Mouse (Mus musculus) forebrain, embryonic 15.5 days (tissue): Measurements from ENCODE around the gene Trub1. TPM values are rescaled to one million over a fixed set of nuclear protein-coding genes. Genes with fewer than 3 reads are reported as not detected.

Experiments used
- ATAC-seq: fragments of 200-750 bp; cut with Nextera tagmentation; replicated peaks from 2 replicates; pipeline ENCODE4 v1.8.0; 2017; ENCODE audit warnings: mild to moderate bottlenecking, moderate TSS enrichment, moderate library complexity
- H3K27ac ChIP-seq: fragments of 300-500 bp; sonication (generic); replicated peaks from 2 replicates; pipeline ENCODE4 v1.5.1; 2015; ENCODE audit warnings: mild to moderate bottlenecking, inconsistent platforms
- H3K27me3 ChIP-seq: fragments of 300-500 bp; sonication (generic); 2 replicates; pipeline ENCODE4 v1.6.1; 2015; ENCODE audit warnings: inconsistent platforms
- H3K36me3 ChIP-seq: fragments of 300-500 bp; sonication (generic); 2 replicates; pipeline ENCODE4 v1.6.1; 2015; ENCODE audit warnings: mild to moderate bottlenecking, inconsistent platforms
- H3K4me1 ChIP-seq: fragments of 300-500 bp; sonication (generic); 2 replicates; pipeline ENCODE4 v1.6.1; 2015; ENCODE audit warnings: inconsistent platforms
- H3K4me2 ChIP-seq: fragments of 300-500 bp; sonication (generic); replicated peaks from 2 replicates; pipeline ENCODE4 v1.6.1; 2015; ENCODE audit warnings: mild to moderate bottlenecking, inconsistent platforms
- H3K4me3 ChIP-seq: fragments of 300-500 bp; sonication (generic); 2 replicates; pipeline ENCODE4 v1.5.1; 2015; ENCODE audit warnings: mild to moderate bottlenecking, inconsistent platforms
- H3K9ac ChIP-seq: fragments of 300-500 bp; sonication (generic); replicated peaks from 2 replicates; pipeline ENCODE4 v1.6.1; 2015; ENCODE audit warnings: mild to moderate bottlenecking, inconsistent platforms
- H3K9me3 ChIP-seq: fragments of 300-500 bp; sonication (generic); 2 replicates; pipeline ENCODE4 v1.6.1; 2016; ENCODE audit warnings: inconsistent platforms
- WGBS: fragments of 180-500 bp; shearing (Covaris S2); methylation state at CpG from one replicate; pipeline ENCODE4 v1.1.7; 2015; ENCODE audit warnings: mixed read lengths; 5-methylcytosine and 5-hydroxymethylcytosine counted together
- polyA plus RNA-seq: library from polyadenylated mRNA; unstranded; fragments of >200 nt; fragmentation: Nextera tagmentation; extraction: Ambion mirVana; gene quantifications from 2 replicates; pipeline ENCODE4 v1.2.1, GENCODE M21; 2015

The Trub1 gene
- polyA plus RNA-seq, 1 experiment from 2014 or later = 16.3 TPM

DNA sequence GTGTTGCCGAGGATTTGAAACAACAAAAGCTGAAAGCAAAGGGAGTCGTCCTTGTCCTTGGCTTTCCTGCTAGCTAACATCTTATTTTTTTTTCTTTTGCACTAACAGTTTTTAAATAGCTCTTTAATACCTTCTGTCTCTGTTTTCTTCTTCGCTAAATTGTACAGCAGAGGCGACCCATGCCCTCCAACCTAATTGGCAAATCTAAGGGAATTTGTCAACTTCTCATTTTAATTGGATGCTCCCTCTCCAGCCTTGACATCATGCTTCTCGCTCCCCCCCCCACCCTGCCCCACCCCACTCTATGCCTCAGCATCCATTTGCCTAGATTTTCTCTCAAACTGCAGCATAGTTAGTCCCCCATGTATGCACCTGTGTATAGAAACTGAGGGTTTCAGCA is 83.8 kb downstream of the Trub1 start:
- H3K4me1 ChIP-seq = peaks cover 18% of the 10 kb centered on the region
- 15% methylated on average over 5 of the region's 5 CpGs for WGBS
- H3K4me2 ChIP-seq = no peak overlapping the region
- H3K9ac ChIP-seq = no peak overlapping the region
- peak; percentile 41; the same call in 1 of the 2 replicates for ATAC-seq
- H3K36me3 ChIP-seq = no peaks in the 10 kb centered on the region
- H3K27ac ChIP-seq = 0 out of 2 replicates have a peak overlapping the region, but pooled peaks have one; percentile 52
- no peaks in the 10 kb centered on the region for H3K27me3 ChIP-seq
- no peaks in the 10 kb centered on the region for H3K9me3 ChIP-seq
- H3K4me3 ChIP-seq = no peak overlapping the region

DNA sequence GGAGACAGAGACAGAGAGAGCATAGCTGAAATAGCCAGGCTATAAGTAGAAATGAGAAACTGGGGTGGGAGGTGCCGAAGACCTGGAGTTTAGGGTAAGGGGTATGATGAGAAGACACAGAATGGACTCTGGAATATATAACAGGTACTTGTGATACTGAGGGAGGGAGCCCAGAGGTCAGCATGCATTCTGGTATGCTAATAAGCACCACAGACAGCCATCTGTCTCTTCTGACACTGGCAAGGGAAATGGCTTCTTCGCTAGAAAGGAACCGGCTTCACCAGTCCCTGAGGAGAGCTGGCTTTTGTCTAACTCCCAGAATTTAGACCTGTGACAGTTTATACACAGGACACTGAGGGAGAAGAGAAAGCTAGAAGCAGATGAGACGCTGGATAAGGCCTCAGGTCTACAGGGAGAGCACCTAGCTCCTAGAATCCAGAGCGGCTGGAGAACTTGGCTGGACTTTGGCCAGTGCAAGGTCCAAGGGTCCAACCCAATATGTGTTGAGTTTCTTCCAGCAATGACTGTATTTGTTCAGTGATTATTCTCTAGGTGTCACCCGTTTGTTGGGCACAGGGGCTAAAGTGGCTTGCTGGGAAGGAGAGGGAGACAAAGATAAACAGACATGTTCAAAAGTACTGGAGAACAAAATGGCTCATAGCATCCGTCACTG is 84.9 kb downstream of the Trub1 start:
- Histone ChIP-seq H3K9me3 (no peaks in the 10 kb centered on the region), H3K4me1 (peaks cover 18% of the 10 kb centered on the region), H3K4me3 (no peak overlapping the region), H3K4me2 (no peak overlapping the region), H3K36me3 (no peaks in the 10 kb centered on the region), H3K27ac (no peak overlapping the region), H3K9ac (no peak overlapping the region), H3K27me3 (no peaks in the 10 kb centered on the region)
- 72% methylated on average over 7 of the region's 7 CpGs for WGBS
- no peak for ATAC-seq

DNA sequence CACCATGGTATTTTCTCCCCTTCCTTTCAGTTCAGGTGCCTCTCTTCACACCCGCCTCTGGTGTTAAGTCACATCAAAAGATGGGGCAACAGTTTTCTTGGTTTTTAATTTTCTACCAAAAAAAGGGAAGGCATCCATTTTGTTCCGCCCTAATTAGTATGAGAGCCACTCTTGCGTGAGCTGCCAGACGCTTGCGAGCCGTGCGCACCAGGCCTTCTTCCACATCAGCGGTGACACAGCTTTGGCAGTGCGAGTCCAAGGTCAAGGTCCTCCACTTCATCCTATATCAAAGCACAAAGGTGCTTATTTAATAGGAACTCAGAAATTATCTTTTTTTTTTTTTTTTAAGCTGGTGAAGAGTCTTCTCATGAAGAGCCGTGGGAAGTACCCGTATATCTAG is 87.4 kb downstream of the Trub1 start:
- ATAC-seq = no peak
- Histone ChIP-seq H3K9ac (no peak overlapping the region), H3K4me1 (peaks cover 37% of the 10 kb centered on the region), H3K27ac (no peak overlapping the region), H3K4me2 (no peak overlapping the region), H3K36me3 (no peaks in the 10 kb centered on the region), H3K9me3 (no peaks in the 10 kb centered on the region), H3K4me3 (no peak overlapping the region), H3K27me3 (no peaks in the 10 kb centered on the region)
- WGBS = 81% methylated on average over 11 of the region's 11 CpGs

Other genes with a start within 250 kb of the Trub1 start
- gene Ablim1, start 138.0 kb upstream of the Trub1 start, polyA plus RNA-seq = 37.8 TPM in 2 replicates
- 13.8 and 15.7 TPM in 2 replicates for gene Fam160b1, start 92.2 kb upstream of the Trub1 start, polyA plus RNA-seq
- 8.0 and 8.9 TPM in 2 replicates for gene Atrnl1, start 158.1 kb downstream of the Trub1 start, polyA plus RNA-seq